In genomic region chr4:138800134-138800744, GRCm38 (mm10) we compare ENCODE assay signal across 11 mouse cellular contexts. TPM values are rescaled to one million over a fixed set of nuclear protein-coding genes. Genes with fewer than 3 reads are reported as not detected.
DNase-seq lines count a peak whose midpoint lies in the region; ATAC-seq and TF ChIP-seq lines count a peak whose summit lies in the region.
"Had no signal": no experiment of that assay in that cellular context is flagged by ENCODE, and none has a peak within 500 bp of the region (broad histone marks: within the 10 kb centered on the region; RNA-seq: fewer than 3 reads in every experiment).

No protein-coding gene starts in this region.

- intact Hi-C loops in left cerebral cortex, adult 2 months (cut with DNase I), result no loop called here
- intact Hi-C loops in left cerebral cortex, postnatal 14 days (cut with DNase I), result loop anchor here (5.0 kb wide), 1 partner anchor 37 kb away; no protein-coding TSS in a partner anchor

- ATAC-seq in megakaryocyte, adult 5-6 weeks (ENCODE audit: poor library complexity, severe bottlenecking), result no peak

- no peak overlapping the region for H3K4me3 ChIP-seq in left cerebral cortex, adult 2 months
- H3K4me3 ChIP-seq in cortical plate, adult 2 months (ENCODE audit: insufficient read depth, low read length), result no peak overlapping the region
- H3K4me3 ChIP-seq: midbrain, embryonic 12.5 days had no signal

- no peak for TF ChIP-seq POLR2A in cortical plate, adult 2 months (IDR thresholded peaks at IDR 0.05; ENCODE audit: extremely low read depth, insufficient read depth, low read length)

- H3K27ac ChIP-seq in left cerebral cortex, adult 2 months, result peak overlapping the region; percentile 93
- peak overlapping the region; percentile 82 for H3K27ac ChIP-seq in cortical plate, adult 2 months (ENCODE audit: insufficient read depth, low read length)
- H3K27ac ChIP-seq: midbrain, embryonic 12.5 days had no signal

- no peak for TF ChIP-seq CTCF in left cerebral cortex, adult 2 months (IDR thresholded peaks at IDR 0.05)
- no peak for TF ChIP-seq CTCF in cortical plate, adult 2 months (IDR thresholded peaks at IDR 0.05; ENCODE audit: extremely low read depth, insufficient read depth, low read length)

- DNase-seq in cerebellum, postnatal 14 days, result peak; percentile 26 to 32
- no peak for DNase-seq in cerebellum, postnatal 25 days
- DNase-seq in left cerebral cortex, adult 2 months (ENCODE audit: extremely low spot score in 1 of 2, low spot score in 2 of 2), result no peak
- DNase-seq in left cerebral cortex, postnatal 14 days (ENCODE audit: low spot score in 2 of 2), result no peak
- DNase-seq in kidney, postnatal 25 days, result peak; percentile 84 to 88
- no peak for DNase-seq in urinary bladder, postnatal 14 days (ENCODE audit: low spot score)
- DNase-seq: B cell, adult 2 months had no signal

- H3K4me1 ChIP-seq in cortical plate, adult 2 months (ENCODE audit: control insufficient read depth, insufficient read depth, low read length), result peaks cover 9% of the 10 kb centered on the region

RNA-seq across cellular contexts. Expression of gene Pla2g2d, which starts 24.7 kb away (rescaled TPM):
- total RNA-seq in left cerebral cortex, adult 2 months (2021), result under 1 TPM; 0.42 to 0.97 TPM
- under 1 TPM; 0.19 to 0.20 TPM for total RNA-seq in left cerebral cortex, postnatal 14 days (2021)
- 0.19 and 0.28 TPM in 2 replicates for polyA plus RNA-seq in cortical plate, adult 2 months (2012; rRNA removed)
- total RNA-seq in megakaryocyte, adult 5-6 weeks (2015), result not detected in 2 replicates
- not detected in 2 replicates for total RNA-seq in megakaryocyte, adult 5-6 weeks (2017)

RNA-seq across cellular contexts. Expression of gene Pla2g2f, which starts 42.8 kb away (rescaled TPM):
- total RNA-seq in left cerebral cortex, adult 2 months (2021), result not detected
- total RNA-seq in left cerebral cortex, postnatal 14 days (2021), result under 1 TPM; 0.21 to 0.29 TPM
- polyA plus RNA-seq in cortical plate, adult 2 months (2012; rRNA removed), result 0.06 and 0.76 TPM in 2 replicates
- total RNA-seq in megakaryocyte, adult 5-6 weeks (2015), result not detected in 2 replicates
- total RNA-seq in megakaryocyte, adult 5-6 weeks (2017), result not detected in 2 replicates
- total RNA-seq: left cerebral cortex, postnatal 10 days had no signal

Comparison
In these comparisons a context has a peak if more than half of its experiments do, and no peak if none do; other contexts are left out.
1. DNase-seq: peak in cerebellum, postnatal 14 days (2 of 2) and kidney, postnatal 25 days (2 of 2); none in cerebellum, postnatal 25 days (0 of 2), left cerebral cortex, adult 2 months (0 of 2), left cerebral cortex, postnatal 14 days (0 of 2) and urinary bladder, postnatal 14 days (single experiment).